Mouse (Mus musculus) forebrain, embryonic 16.5 days (tissue): ENCODE measurements around the gene D17H6S53E. TPM values are rescaled to one million over a fixed set of nuclear protein-coding genes. Genes with fewer than 3 reads are reported as not detected.

Source experiments
- ATAC-seq: fragments of 200-750 bp; cut with Nextera tagmentation; 2 replicates; pipeline ENCODE4 v1.8.0; 2017; ENCODE audit warnings: mild to moderate bottlenecking, moderate library complexity
- H3K27ac ChIP-seq: fragments of 300-500 bp; sonication (generic); 2 replicates; pipeline ENCODE4 v1.5.1; 2014; ENCODE audit warnings: low read length, control low read depth
- H3K27me3 ChIP-seq: fragments of 300-500 bp; sonication (generic); replicated peaks from 2 replicates; pipeline ENCODE4 v1.6.1; 2014; ENCODE audit warnings: low read length; ENCODE audit not compliant: control insufficient read depth, insufficient read depth
- H3K36me3 ChIP-seq: fragments of 300-500 bp; sonication (generic); 2 replicates; pipeline ENCODE4 v1.6.1; 2014; ENCODE audit not compliant: control insufficient read depth, insufficient read depth
- H3K4me1 ChIP-seq: fragments of 300-500 bp; sonication (generic); replicated peaks from 2 replicates; pipeline ENCODE4 v1.6.1; 2014; ENCODE audit warnings: low read length; ENCODE audit not compliant: control insufficient read depth, insufficient read depth
- H3K4me2 ChIP-seq: fragments of 300-500 bp; sonication (generic); 2 replicates; pipeline ENCODE4 v1.6.1; 2014; ENCODE audit warnings: mild to moderate bottlenecking, low read length, control low read depth
- H3K4me3 ChIP-seq: fragments of 300-500 bp; sonication (generic); replicated peaks from 2 replicates; pipeline ENCODE4 v1.5.1; 2014; ENCODE audit warnings: mild to moderate bottlenecking, low read length, control low read depth
- H3K9ac ChIP-seq: fragments of 300-500 bp; sonication (generic); replicated peaks from 2 replicates; pipeline ENCODE4 v1.6.1; 2014; ENCODE audit warnings: low read depth, low read length, control low read depth
- H3K9me3 ChIP-seq: fragments of 300-500 bp; sonication (generic); 2 replicates; pipeline ENCODE4 v1.6.1; 2016; ENCODE audit warnings: low read length; ENCODE audit not compliant: control insufficient read depth
- WGBS: fragments of 180-500 bp; shearing (Covaris S2); extraction: QIAGEN DNeasy Blood & Tissue Kit; methylation state at CpG from one replicate; pipeline ENCODE4 v1.1.7; 2014; 5-methylcytosine and 5-hydroxymethylcytosine counted together
- polyA plus RNA-seq: library from polyadenylated mRNA; unstranded; fragments of >200 nt; fragmentation: Nextera tagmentation; extraction: Ambion mirVana; gene quantifications from 2 replicates; pipeline ENCODE4 v1.2.1, GENCODE M21; 2015

Gene D17H6S53E
- polyA plus RNA-seq, 1 experiment from 2014 or later = 8.6 TPM

- Histone ChIP-seq H3K36me3 (peaks cover 5% of the 10 kb centered on the region; the same call in 1 of the 2 replicates), H3K4me3 (peak overlapping the region; percentile 73), H3K27me3 (no peaks in the 10 kb centered on the region), H3K27ac (no peak overlapping the region), H3K9me3 (no peaks in the 10 kb centered on the region), H3K4me1 (peaks cover 31% of the 10 kb centered on the region), H3K4me2 (peak overlapping the region; percentile 75), H3K9ac (peak overlapping the region; percentile 83)
- no peak for ATAC-seq
- WGBS = 36% methylated on average over 6 of the region's 6 CpGs
These were observed 595 bp upstream of the D17H6S53E start for GRCm38 (mm10) chr17:35125578-35125977.

GRCm38 (mm10) chr17:35127017-35127416 is 844 bp downstream of the D17H6S53E start:
- Histone ChIP-seq H3K9ac (0 out of 2 replicates have a peak overlapping the region, but pooled peaks have one; percentile 83), H3K9me3 (no peaks in the 10 kb centered on the region), H3K36me3 (peaks cover 5% of the 10 kb centered on the region; the same call in 1 of the 2 replicates), H3K27me3 (no peaks in the 10 kb centered on the region), H3K27ac (no peak overlapping the region), H3K4me1 (peaks cover 30% of the 10 kb centered on the region), H3K4me2 (peak overlapping the region; percentile 75), H3K4me3 (peak overlapping the region; percentile 73)
- no peak for ATAC-seq
- WGBS = 78% methylated on average over 13 of the region's 13 CpGs

GRCm38 (mm10) chr17:35128996-35129395 is 2.8 kb downstream of the D17H6S53E start:
- Histone ChIP-seq H3K36me3 (peaks cover under 1% of the 10 kb centered on the region; the same call in 1 of the 2 replicates), H3K27me3 (no peaks in the 10 kb centered on the region), H3K4me2 (no peak overlapping the region), H3K4me3 (no peak overlapping the region), H3K4me1 (peaks cover 24% of the 10 kb centered on the region), H3K9ac (no peak overlapping the region), H3K27ac (no peak overlapping the region), H3K9me3 (no peaks in the 10 kb centered on the region)
- no peak for ATAC-seq
- 82% methylated on average over 11 of the region's 11 CpGs for WGBS

GRCm38 (mm10) chr17:35131038-35131437 is 4.9 kb downstream of the D17H6S53E start:
- Histone ChIP-seq H3K4me3 (no peak overlapping the region), H3K9me3 (no peaks in the 10 kb centered on the region), H3K27me3 (no peaks in the 10 kb centered on the region), H3K4me1 (peaks cover 16% of the 10 kb centered on the region), H3K4me2 (no peak overlapping the region), H3K27ac (no peak overlapping the region), H3K9ac (no peak overlapping the region), H3K36me3 (no peaks in the 10 kb centered on the region)
- WGBS = 92% methylated on average over 8 of the region's 8 CpGs
- no peak for ATAC-seq

GRCm38 (mm10) chr17:35131500-35132173 is 5.5 kb downstream of the D17H6S53E start, which contains the start of gene Apom:
TSS of gene Apom (minus strand) at chr17:35132050.
- Histone ChIP-seq H3K9me3 (no peaks in the 10 kb centered on the region), H3K4me3 (no peak within 1 kb of the TSS), H3K27ac (no peak within 1 kb of the TSS), H3K4me1 (peaks cover 16% of the 10 kb centered on the region), H3K36me3 (no peaks in the 10 kb centered on the region), H3K9ac (no peak within 1 kb of the TSS), H3K27me3 (no peaks in the 10 kb centered on the region), H3K4me2 (no peak within 1 kb of the TSS)
- no peak for ATAC-seq
- 84% methylated on average over 15 of the region's 15 CpGs for WGBS

- no peak for ATAC-seq
- Histone ChIP-seq H3K9me3 (no peaks in the 10 kb centered on the region), H3K27ac (no peak overlapping the region), H3K4me1 (peaks cover 16% of the 10 kb centered on the region), H3K27me3 (no peaks in the 10 kb centered on the region), H3K4me3 (no peak overlapping the region), H3K9ac (no peak overlapping the region), H3K36me3 (no peaks in the 10 kb centered on the region), H3K4me2 (no peak overlapping the region)
- 80% methylated on average over 3 of the region's 3 CpGs for WGBS
These were observed 6.0 kb downstream of the D17H6S53E start for GRCm38 (mm10) chr17:35132174-35132560.

GRCm38 (mm10) chr17:35133517-35133916 is 7.3 kb downstream of the D17H6S53E start:
- Histone ChIP-seq H3K36me3 (no peaks in the 10 kb centered on the region; the same call in 1 of the 2 replicates), H3K9ac (no peak overlapping the region), H3K27ac (no peak overlapping the region), H3K9me3 (no peaks in the 10 kb centered on the region), H3K4me3 (no peak overlapping the region), H3K27me3 (no peaks in the 10 kb centered on the region), H3K4me2 (no peak overlapping the region), H3K4me1 (peaks cover 23% of the 10 kb centered on the region)
- WGBS = 94% methylated on average over 7 of the region's 7 CpGs
- no peak for ATAC-seq

GRCm38 (mm10) chr17:35134801-35135590 is 8.8 kb downstream of the D17H6S53E start, which contains the start of gene Bag6:
TSS of gene Bag6 (plus strand) at chr17:35135178.
- Histone ChIP-seq H3K27me3 (no peaks in the 10 kb centered on the region), H3K36me3 (peaks cover 10% of the 10 kb centered on the region), H3K9me3 (no peaks in the 10 kb centered on the region), H3K4me1 (peaks cover 27% of the 10 kb centered on the region), H3K4me3 (peak within 1 kb of the TSS; percentile 92), H3K4me2 (peak within 1 kb of the TSS; percentile 82), H3K9ac (peak within 1 kb of the TSS; percentile 82), H3K27ac (peak within 1 kb of the TSS; percentile 97)
- peak; percentile 94 for ATAC-seq
- WGBS = under 1% methylated on average over 66 of the region's 66 CpGs

GRCm38 (mm10) chr17:35135591-35136320 is 9.6 kb downstream of the D17H6S53E start:
- Histone ChIP-seq H3K4me2 (peak overlapping the region; percentile 82), H3K4me1 (peaks cover 27% of the 10 kb centered on the region), H3K9ac (peak overlapping the region; percentile 82), H3K9me3 (no peaks in the 10 kb centered on the region), H3K27me3 (no peaks in the 10 kb centered on the region), H3K4me3 (peak overlapping the region; percentile 92), H3K36me3 (peaks cover 17% of the 10 kb centered on the region), H3K27ac (peak overlapping the region; percentile 97)
- ATAC-seq = peak; percentile 61
- WGBS = under 1% methylated on average over 43 of the region's 43 CpGs
